Mouse (Mus musculus): ENCODE data around the gene Capn7. TPM values are rescaled to one million over a fixed set of nuclear protein-coding genes. Genes with fewer than 3 reads are reported as not detected.

Capn7 gene
- 28.5 and 29.4 TPM in 2 replicates for polyA plus RNA-seq (2016; fragmentation: Nextera tagmentation; extraction: Ambion mirVana)

- Histone ChIP-seq H3K4me1 (replicated peaks) (peaks cover 18% of the 10 kb centered on the region), H3K9me3 (no peaks in the 10 kb centered on the region), H3K36me3 (peaks cover 12% of the 10 kb centered on the region), H3K4me3 (peak within 1 kb of the TSS; percentile 93), H3K27me3 (ENCODE audit: insufficient read depth, poor library complexity, severe bottlenecking) (no peaks in the 10 kb centered on the region), H3K27ac (peak within 1 kb of the TSS; percentile 95)
- DNase-seq (ENCODE audit: low spot score), result peak; percentile 99
- WGBS, result under 1% methylated on average over 78 of the region's 78 CpGs
Measured at GRCm38 (mm10) chr14:31336369-31337155, at the start of gene Capn7. TSS of gene Capn7 (plus strand) at chr14:31336638.

- WGBS, result 47% methylated on average over 3 of the region's 3 CpGs
- no peaks in the 10 kb centered on the region for H3K9me3 ChIP-seq
- no peaks in the 10 kb centered on the region for H3K36me3 ChIP-seq
- no peak for DNase-seq (ENCODE audit: low spot score)
- H3K4me3 ChIP-seq, result no peak overlapping the region
- H3K27ac ChIP-seq, result no peak overlapping the region
- H3K4me1 ChIP-seq (replicated peaks), result peaks cover 12% of the 10 kb centered on the region
- H3K27me3 ChIP-seq (ENCODE audit: insufficient read depth, poor library complexity, severe bottlenecking), result no peaks in the 10 kb centered on the region
Measured at GRCm38 (mm10) chr14:31313192-31313591, 23.2 kb upstream of the Capn7 start.

- 83% methylated on average over 12 of the region's 12 CpGs for WGBS
- no peaks in the 10 kb centered on the region for H3K36me3 ChIP-seq
Measured at GRCm38 (mm10) chr14:31316613-31317012, 19.8 kb upstream of the Capn7 start.

GRCm38 (mm10) chr14:31317754-31318153 lies 18.7 kb upstream of the Capn7 start:
- Histone ChIP-seq H3K4me3 (no peak overlapping the region), H3K27me3 (ENCODE audit: insufficient read depth, poor library complexity, severe bottlenecking) (no peaks in the 10 kb centered on the region), H3K4me1 (replicated peaks) (peaks cover 10% of the 10 kb centered on the region), H3K27ac (no peak overlapping the region), H3K9me3 (no peaks in the 10 kb centered on the region), H3K36me3 (no peaks in the 10 kb centered on the region)
- WGBS, result 85% methylated on average over 3 of the region's 3 CpGs
- no peak for DNase-seq (ENCODE audit: low spot score)

More at GRCm38 (mm10) chr14:31316613-31317012, 19.8 kb upstream of the Capn7 start:
- Histone ChIP-seq H3K27ac (no peak overlapping the region), H3K27me3 (ENCODE audit: insufficient read depth, poor library complexity, severe bottlenecking) (no peaks in the 10 kb centered on the region), H3K4me3 (no peak overlapping the region), H3K4me1 (replicated peaks) (peaks cover 12% of the 10 kb centered on the region), H3K9me3 (no peaks in the 10 kb centered on the region)
- no peak for DNase-seq (ENCODE audit: low spot score)

GRCm38 (mm10) chr14:31319546-31319945 lies 16.9 kb upstream of the Capn7 start:
- Histone ChIP-seq H3K27me3 (ENCODE audit: insufficient read depth, poor library complexity, severe bottlenecking) (no peaks in the 10 kb centered on the region), H3K4me1 (replicated peaks) (peaks cover 15% of the 10 kb centered on the region), H3K36me3 (no peaks in the 10 kb centered on the region), H3K4me3 (no peak overlapping the region), H3K9me3 (no peaks in the 10 kb centered on the region), H3K27ac (no peak overlapping the region)
- WGBS, result 84% methylated on average over 10 of the region's 10 CpGs
- no peak for DNase-seq (ENCODE audit: low spot score)

- no peaks in the 10 kb centered on the region for H3K9me3 ChIP-seq
Measured at GRCm38 (mm10) chr14:31321181-31321580, 15.3 kb upstream of the Capn7 start.

GRCm38 (mm10) chr14:31322191-31322590 lies 14.2 kb upstream of the Capn7 start:
- no peaks in the 10 kb centered on the region for H3K27me3 ChIP-seq (ENCODE audit: insufficient read depth, poor library complexity, severe bottlenecking)
- H3K36me3 ChIP-seq, result no peaks in the 10 kb centered on the region
- no peak for DNase-seq (ENCODE audit: low spot score)
- WGBS, result 80% methylated on average over 3 of the region's 3 CpGs
- no peak overlapping the region for H3K27ac ChIP-seq
- H3K4me3 ChIP-seq, result no peak overlapping the region
- peaks cover 11% of the 10 kb centered on the region for H3K4me1 ChIP-seq (replicated peaks)
- no peaks in the 10 kb centered on the region for H3K9me3 ChIP-seq

More at GRCm38 (mm10) chr14:31321181-31321580, 15.3 kb upstream of the Capn7 start:
- Histone ChIP-seq H3K27ac (no peak overlapping the region), H3K36me3 (no peaks in the 10 kb centered on the region), H3K4me1 (replicated peaks) (peaks cover 14% of the 10 kb centered on the region), H3K27me3 (ENCODE audit: insufficient read depth, poor library complexity, severe bottlenecking) (no peaks in the 10 kb centered on the region), H3K4me3 (no peak overlapping the region)
- no peak for DNase-seq (ENCODE audit: low spot score)
- 84% methylated on average over 11 of the region's 11 CpGs for WGBS

GRCm38 (mm10) chr14:31323189-31323588 lies 13.2 kb upstream of the Capn7 start:
- Histone ChIP-seq H3K36me3 (no peaks in the 10 kb centered on the region), H3K4me3 (peak overlapping the region; percentile 46)
- WGBS, result 91% methylated on average over 4 of the region's 4 CpGs

GRCm38 (mm10) chr14:31323849-31324792 lies 12.3 kb upstream of the Capn7 start, which contains the start of gene Dnah1:
TSS of gene Dnah1 (minus strand) at chr14:31323896.
- no peaks in the 10 kb centered on the region for H3K9me3 ChIP-seq
- H3K36me3 ChIP-seq, result no peaks in the 10 kb centered on the region
- H3K4me3 ChIP-seq, result peak within 1 kb of the TSS; percentile 46
- H3K27ac ChIP-seq, result peak within 1 kb of the TSS; percentile 80
- peaks cover 11% of the 10 kb centered on the region for H3K4me1 ChIP-seq (replicated peaks)
- 28% methylated on average over 28 of the region's 28 CpGs for WGBS
- H3K27me3 ChIP-seq (ENCODE audit: insufficient read depth, poor library complexity, severe bottlenecking), result no peaks in the 10 kb centered on the region
- DNase-seq (ENCODE audit: low spot score), result peak; percentile 52

More at GRCm38 (mm10) chr14:31323189-31323588, 13.2 kb upstream of the Capn7 start:
- no peaks in the 10 kb centered on the region for H3K27me3 ChIP-seq (ENCODE audit: insufficient read depth, poor library complexity, severe bottlenecking)
- DNase-seq (ENCODE audit: low spot score), result no peak
- H3K4me1 ChIP-seq (replicated peaks), result peaks cover 11% of the 10 kb centered on the region
- peak overlapping the region; percentile 80; the same call in 1 of the 2 replicates for H3K27ac ChIP-seq
- no peaks in the 10 kb centered on the region for H3K9me3 ChIP-seq

- Histone ChIP-seq H3K9me3 (no peaks in the 10 kb centered on the region), H3K27me3 (ENCODE audit: insufficient read depth, poor library complexity, severe bottlenecking) (no peaks in the 10 kb centered on the region), H3K36me3 (no peaks in the 10 kb centered on the region), H3K27ac (no peak overlapping the region), H3K4me1 (replicated peaks) (peaks cover 11% of the 10 kb centered on the region), H3K4me3 (no peak overlapping the region)
- WGBS, result 68% methylated on average over 10 of the region's 10 CpGs
- DNase-seq (ENCODE audit: low spot score), result no peak
Measured at GRCm38 (mm10) chr14:31324851-31325250, 11.6 kb upstream of the Capn7 start.

- 56% methylated on average over 5 of the region's 5 CpGs for WGBS
- Histone ChIP-seq H3K27me3 (ENCODE audit: insufficient read depth, poor library complexity, severe bottlenecking) (no peaks in the 10 kb centered on the region), H3K9me3 (no peaks in the 10 kb centered on the region), H3K4me3 (no peak overlapping the region), H3K4me1 (replicated peaks) (peaks cover 11% of the 10 kb centered on the region), H3K27ac (no peak overlapping the region), H3K36me3 (no peaks in the 10 kb centered on the region)
- no peak for DNase-seq (ENCODE audit: low spot score)
Measured at GRCm38 (mm10) chr14:31325551-31325950, 10.9 kb upstream of the Capn7 start.

- no peak for DNase-seq (ENCODE audit: low spot score)
- Histone ChIP-seq H3K27ac (no peak overlapping the region), H3K9me3 (no peaks in the 10 kb centered on the region), H3K4me3 (no peak overlapping the region), H3K36me3 (no peaks in the 10 kb centered on the region), H3K27me3 (ENCODE audit: insufficient read depth, poor library complexity, severe bottlenecking) (no peaks in the 10 kb centered on the region), H3K4me1 (replicated peaks) (peaks cover 11% of the 10 kb centered on the region)
- 75% methylated on average over 7 of the region's 7 CpGs for WGBS
Measured at GRCm38 (mm10) chr14:31326770-31327169, 9.7 kb upstream of the Capn7 start.
